Mouse (Mus musculus): ENCODE results near the gene Prl2b1. TPM values are rescaled to one million over a fixed set of nuclear protein-coding genes. Genes with fewer than 3 reads are reported as not detected.

Prl2b1 gene
- total RNA-seq (2021), result not detected
- long read RNA-seq, experiment 1, result 0 reads
- long read RNA-seq, experiment 2, result 0 reads

GRCm38 (mm10) chr13:27390746-27391145 lies at the start of gene Prl2b1:
Prl2b1 (minus strand) TSS chr13:27390846.
- no peak for DNase-seq (ENCODE audit: low spot score)

GRCm38 (mm10) chr13:27438588-27438987 lies 47.9 kb upstream of the Prl2b1 start, which contains the start of gene Prl8a6:
Prl8a6 (minus strand) TSS chr13:27438688.
- DNase-seq (ENCODE audit: low spot score), result no peak

DNA sequence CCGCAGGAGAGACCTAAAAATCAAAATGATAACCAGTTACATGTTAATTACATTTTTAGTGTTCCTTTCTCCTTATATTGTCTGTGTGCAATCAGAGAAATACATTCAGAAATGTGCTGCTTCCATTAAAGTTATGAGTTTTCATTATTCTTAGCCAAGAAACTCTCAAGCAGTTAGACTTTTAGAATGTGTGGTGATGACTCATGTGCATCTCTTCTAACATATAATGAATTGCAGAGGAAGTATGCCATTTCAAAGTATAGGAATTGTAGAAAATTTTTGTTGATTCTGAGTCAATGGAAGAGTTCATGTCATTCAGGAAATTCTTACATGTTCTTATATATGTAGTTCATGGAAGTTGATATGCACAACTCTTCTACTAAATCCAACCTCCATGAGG lies 42.5 kb upstream of the Prl2b1 start:
- DNase-seq (ENCODE audit: low spot score), result no peak

DNA sequence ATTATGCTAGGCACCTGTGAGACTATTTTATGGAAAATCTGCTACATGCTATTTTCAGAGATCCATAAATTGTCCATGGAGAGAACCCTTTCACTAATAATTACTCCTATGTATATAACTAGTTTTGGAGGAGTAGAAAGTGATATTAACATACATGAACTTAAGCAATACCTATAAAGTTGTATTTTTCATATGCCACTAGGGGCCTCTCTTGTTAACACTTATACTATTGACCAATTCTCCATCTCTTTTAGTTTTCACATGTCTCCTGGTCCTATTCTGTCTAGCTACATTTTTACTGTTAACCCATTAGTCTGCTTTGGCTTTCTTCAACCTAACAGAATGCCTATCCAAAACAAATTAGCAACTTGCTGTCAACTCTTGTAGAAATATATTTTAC lies 23.0 kb upstream of the Prl2b1 start:
- no peak for DNase-seq (ENCODE audit: low spot score)

GRCm38 (mm10) chr13:27399061-27399724 lies 8.5 kb upstream of the Prl2b1 start:
- no peak for DNase-seq (ENCODE audit: low spot score)

DNA sequence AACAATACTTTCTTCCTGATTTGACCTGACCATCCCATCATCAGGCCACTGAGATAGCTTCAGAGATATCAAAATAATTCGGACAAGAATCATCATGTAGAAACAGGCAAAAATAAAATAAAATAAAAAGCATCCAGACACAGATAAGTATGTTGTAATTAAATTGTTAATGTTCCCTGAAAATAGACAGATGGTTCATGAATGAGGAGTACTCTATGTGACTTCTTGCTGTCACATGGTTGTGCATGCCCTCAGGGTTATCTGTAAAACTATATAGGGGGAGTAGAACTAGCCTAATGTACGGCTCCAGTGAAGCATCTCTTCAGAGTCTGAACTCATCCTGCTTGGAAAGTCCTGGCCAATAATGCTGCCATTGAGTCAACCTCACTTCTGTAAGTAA lies 45.3 kb downstream of the Prl2b1 start, which contains the start of gene Prl8a2:
Gene Prl8a2 (plus strand): TSS at position 301 of the 400 bp plus-strand sequence.
- no peak for DNase-seq (ENCODE audit: low spot score)

DNA sequence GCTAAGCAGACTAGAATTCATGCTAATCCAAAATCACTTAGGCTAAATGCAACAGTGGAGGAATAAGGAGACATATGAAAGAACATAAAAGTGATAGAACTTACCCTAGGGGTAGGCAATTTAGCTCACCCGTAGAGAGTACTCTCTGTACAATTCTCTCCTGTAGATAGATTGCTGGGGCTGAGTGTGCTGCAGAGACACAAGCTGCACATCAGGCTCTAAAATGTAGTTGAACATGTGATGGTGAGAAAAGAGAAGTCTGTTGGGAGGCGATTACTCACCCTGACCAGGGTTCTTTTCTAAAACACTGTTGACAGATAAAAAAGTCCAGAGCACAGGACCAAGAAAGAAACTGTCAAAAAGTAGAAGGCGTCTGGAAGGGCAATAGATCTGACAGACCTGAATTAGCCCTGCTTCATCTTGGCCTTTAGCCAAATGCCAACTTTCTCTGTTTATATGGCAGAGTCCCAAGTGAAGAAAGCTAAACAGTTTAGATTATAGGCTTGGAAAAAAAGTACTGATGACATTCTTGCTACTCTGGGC lies 47.8 kb downstream of the Prl2b1 start:
- no peak for DNase-seq (ENCODE audit: low spot score)

DNA sequence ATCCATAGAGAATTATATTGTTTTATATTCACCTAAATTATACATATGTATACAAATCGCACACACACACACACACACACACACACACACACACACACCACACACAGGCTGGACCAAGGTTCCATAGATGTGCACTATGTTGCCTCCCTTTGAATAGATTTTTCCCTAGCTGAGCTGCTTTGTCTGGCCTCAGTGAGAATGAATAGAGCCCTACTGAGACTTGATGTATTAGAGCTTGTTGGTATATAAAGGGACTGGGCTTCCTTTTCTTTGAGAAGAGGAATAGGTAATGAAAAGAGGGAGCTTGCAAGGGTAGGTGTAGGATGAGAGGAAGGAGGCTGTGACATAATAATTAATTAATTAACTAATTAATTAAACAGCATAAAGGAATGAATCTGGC lies 55.7 kb downstream of the Prl2b1 start:
- no peak for DNase-seq (ENCODE audit: low spot score)

Other genes starting within 250 kb of the Prl2b1 start
- gene Prl3d3, start 234.1 kb downstream of the Prl2b1 start, total RNA-seq (2021), result not detected
- not detected for gene Prl3c1, start 194.2 kb downstream of the Prl2b1 start, total RNA-seq (2021)
- not detected for gene Prl3b1, start 149.0 kb downstream of the Prl2b1 start, total RNA-seq (2021)
- gene Prl3a1, start 131.4 kb downstream of the Prl2b1 start, total RNA-seq (2021), result not detected
- gene Prl6a1, start 78.2 kb downstream of the Prl2b1 start, total RNA-seq (2021), result not detected
- not detected for gene Prl8a2, start 45.2 kb downstream of the Prl2b1 start, total RNA-seq (2021)
- gene Prl8a6, start 47.8 kb upstream of the Prl2b1 start, total RNA-seq (2021), result not detected
- not detected for gene Prl8a8, start 122.4 kb upstream of the Prl2b1 start, total RNA-seq (2021)
- gene Prl8a9, start 173.8 kb upstream of the Prl2b1 start, total RNA-seq (2021), result not detected
- gene Prl8a1, start 191.3 kb upstream of the Prl2b1 start, total RNA-seq (2021), result not detected
- gene Prl7b1, start 219.7 kb upstream of the Prl2b1 start, total RNA-seq (2021), result not detected